Mouse (Mus musculus): Measurements from ENCODE around the gene Gm10358. TPM values are rescaled to one million over a fixed set of nuclear protein-coding genes. Genes with fewer than 3 reads are reported as not detected.
"Not testable (repeated sequence)": the region's sequence is repeated elsewhere in the genome, so short reads cannot be mapped to it uniquely, and the experiment has no call there.

The Gm10358 gene
- total RNA-seq (2014; rRNA removed) (1.6 and 2.1 TPM in 2 replicates), polyA plus RNA-seq (2015; fragmentation: Nextera tagmentation; extraction: Ambion mirVana) (0.22 TPM in 1 of 2 replicates, not detected in the other)

DNA sequence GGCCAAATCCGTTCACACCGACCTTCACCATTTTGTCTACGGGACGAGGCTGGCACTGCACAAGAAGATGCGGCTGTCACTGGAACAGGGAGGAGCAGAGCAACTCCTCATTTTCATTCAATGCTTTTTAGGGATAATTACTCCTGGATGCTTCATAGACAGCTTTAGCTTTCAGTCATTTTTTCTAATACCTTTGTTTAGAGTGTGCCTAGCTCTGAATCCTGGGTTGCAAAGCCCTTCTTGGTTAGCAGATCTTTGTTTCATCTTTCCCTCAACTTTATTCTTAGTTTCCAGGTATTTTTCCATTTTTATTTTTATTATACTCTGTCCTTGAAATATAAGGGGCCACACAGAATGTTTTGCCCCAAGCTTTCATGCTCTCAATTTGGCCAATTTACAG is at the start of gene Gm10358:
TSS of gene Gm10358 (minus strand) at position 101 of the 400 bp plus-strand sequence.
- WGBS = 98% methylated on average over 5 of the region's 5 CpGs

DNA sequence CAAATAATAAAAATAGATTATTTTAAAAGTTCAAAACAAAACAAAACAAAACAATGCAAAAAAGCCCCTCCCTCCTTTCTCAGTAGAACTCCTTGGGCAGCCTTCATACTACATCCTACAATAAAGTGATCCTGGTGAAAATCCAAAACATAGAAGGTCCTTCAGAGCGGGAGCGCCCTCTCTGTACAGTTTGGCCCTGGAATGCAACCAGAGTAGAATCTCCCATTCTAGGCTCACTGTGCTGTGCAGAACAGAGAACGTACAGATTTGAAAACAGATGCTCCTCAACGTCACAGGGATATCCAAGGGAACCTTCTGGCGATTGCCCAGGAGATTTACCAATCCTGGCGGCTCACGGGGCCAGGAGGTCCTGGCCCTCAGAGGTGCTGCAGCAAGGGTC is 42.0 kb upstream of the Gm10358 start, which contains the start of gene Iqcm:
TSS of gene Iqcm (plus strand) at position 301 of the 400 bp plus-strand sequence.
- no peak for ATAC-seq (ENCODE audit: low FRiP score)
- Histone ChIP-seq H3K27ac (ENCODE audit: low read depth, low read length) (no peak within 1 kb of the TSS), H3K4me2 (ENCODE audit: low read depth, low read length, poor library complexity, severe bottlenecking) (no peak within 1 kb of the TSS), H3K4me1 (ENCODE audit: insufficient read depth, low read length) (no peaks in the 10 kb centered on the region), H3K4me3 (ENCODE audit: low read depth, low read length) (no peak within 1 kb of the TSS), H3K9ac (replicated peaks; ENCODE audit: low read length, poor library complexity, severe bottlenecking) (no peak within 1 kb of the TSS), H3K36me3 (ENCODE audit: insufficient read depth, low read length) (no peaks in the 10 kb centered on the region), H3K27me3 (ENCODE audit: insufficient read depth, low read length) (no peaks in the 10 kb centered on the region), H3K9me3 (ENCODE audit: low read length) (no peaks in the 10 kb centered on the region)
- 96% methylated on average over 7 of the region's 7 CpGs for WGBS
- no peak for TF ChIP-seq CTCF (IDR thresholded peaks at IDR 0.05)
- no peak for DNase-seq (ENCODE audit: low spot score)

More for the DNA sequence above, at the start of gene Gm10358:
- H3K9me3 ChIP-seq (ENCODE audit: low read length) = no peaks in the 10 kb centered on the region
- no peaks in the 10 kb centered on the region for H3K27me3 ChIP-seq (ENCODE audit: insufficient read depth, low read length)
- no peaks in the 10 kb centered on the region for H3K4me1 ChIP-seq (ENCODE audit: insufficient read depth, low read length)
- DNase-seq (ENCODE audit: low spot score) (no peak), ATAC-seq (ENCODE audit: low FRiP score) (no peak)
- H3K4me3 ChIP-seq (ENCODE audit: low read depth, low read length) = no peak within 1 kb of the TSS
- H3K36me3 ChIP-seq (ENCODE audit: insufficient read depth, low read length) = no peaks in the 10 kb centered on the region
- H3K4me2 ChIP-seq (ENCODE audit: low read depth, low read length, poor library complexity, severe bottlenecking) = no peak within 1 kb of the TSS
- no peak within 1 kb of the TSS for H3K27ac ChIP-seq (ENCODE audit: low read depth, low read length)
- H3K9ac ChIP-seq (replicated peaks; ENCODE audit: low read length, poor library complexity, severe bottlenecking) = no peak within 1 kb of the TSS
- TF ChIP-seq CTCF (IDR thresholded peaks at IDR 0.05) = no peak

DNA sequence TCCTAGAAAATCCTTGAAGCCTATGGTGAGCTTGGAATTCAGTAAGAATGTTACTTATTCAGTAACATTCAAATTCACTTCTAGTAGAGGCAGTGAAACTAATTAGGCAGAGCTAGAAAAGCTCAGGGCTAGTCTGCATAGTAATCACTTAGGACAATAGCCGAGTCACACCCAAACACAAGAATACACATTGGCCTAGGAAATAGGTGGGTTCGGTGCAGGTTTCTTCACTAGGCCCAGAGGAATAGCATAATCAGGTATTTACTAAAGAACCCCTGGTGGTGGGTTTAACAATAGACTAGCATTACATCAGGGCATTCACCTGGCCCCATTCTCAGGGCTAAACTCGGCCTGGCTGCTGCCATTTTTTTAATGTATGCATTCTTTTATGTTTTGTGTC is 9.3 kb upstream of the Gm10358 start:
- 78% methylated on average over 3 of the region's 3 CpGs for WGBS

DNA sequence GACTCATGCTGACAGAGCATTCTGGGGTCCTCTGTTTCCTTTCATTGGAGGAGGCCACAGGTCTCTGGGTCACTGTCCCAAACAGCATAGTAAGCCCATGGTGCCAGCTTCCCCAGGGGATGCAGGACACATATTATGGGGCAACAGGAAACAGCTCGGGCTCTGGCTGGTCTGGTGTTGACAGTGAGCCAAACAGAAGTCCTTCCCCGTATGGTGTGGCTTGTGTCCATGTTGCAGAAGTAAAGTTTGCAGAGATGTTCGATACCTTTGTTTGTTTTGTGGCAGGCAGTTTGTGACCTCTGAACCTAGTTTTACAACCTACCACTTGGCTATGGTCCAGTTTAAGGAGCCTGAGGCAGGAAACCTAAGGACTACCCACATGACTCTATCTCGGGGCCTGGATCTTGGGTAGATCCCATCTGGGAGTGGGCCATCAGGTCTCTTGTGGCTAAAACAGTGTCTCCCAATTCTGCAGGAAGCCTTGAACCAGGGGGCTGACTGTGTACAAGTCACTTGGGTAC is 21.6 kb downstream of the Gm10358 start:
- no peaks in the 10 kb centered on the region for H3K36me3 ChIP-seq (ENCODE audit: insufficient read depth, low read length)
- no peak overlapping the region for H3K4me3 ChIP-seq (ENCODE audit: low read depth, low read length)
- H3K4me1 ChIP-seq (ENCODE audit: insufficient read depth, low read length) = no peaks in the 10 kb centered on the region
- H3K9ac ChIP-seq (replicated peaks; ENCODE audit: low read length, poor library complexity, severe bottlenecking) = no peak overlapping the region
- H3K4me2 ChIP-seq (ENCODE audit: low read depth, low read length, poor library complexity, severe bottlenecking) = no peak overlapping the region
- H3K27me3 ChIP-seq (ENCODE audit: insufficient read depth, low read length) = no peaks in the 10 kb centered on the region
- 94% methylated on average over 4 of the region's 4 CpGs for WGBS
- DNase-seq (ENCODE audit: low spot score) (no peak), ATAC-seq (ENCODE audit: low FRiP score) (no peak)
- H3K27ac ChIP-seq (ENCODE audit: low read depth, low read length) = no peak overlapping the region
- 0 out of 2 replicates have a peak, but pooled peaks cover 6% of the 10 kb centered on the region for H3K9me3 ChIP-seq (ENCODE audit: low read length)
- no peak for TF ChIP-seq CTCF (IDR thresholded peaks at IDR 0.05)

More for the DNA sequence above, 9.3 kb upstream of the Gm10358 start:
- H3K9ac ChIP-seq (replicated peaks; ENCODE audit: low read length, poor library complexity, severe bottlenecking); DNase-seq (ENCODE audit: low spot score); H3K9me3 ChIP-seq (ENCODE audit: low read length); ATAC-seq (ENCODE audit: low FRiP score); H3K27ac ChIP-seq (ENCODE audit: low read depth, low read length); H3K27me3 ChIP-seq (ENCODE audit: insufficient read depth, low read length); H3K36me3 ChIP-seq (ENCODE audit: insufficient read depth, low read length); H3K4me3 ChIP-seq (ENCODE audit: low read depth, low read length); H3K4me1 ChIP-seq (ENCODE audit: insufficient read depth, low read length); H3K4me2 ChIP-seq (ENCODE audit: low read depth, low read length, poor library complexity, severe bottlenecking): not testable (repeated sequence)

DNA sequence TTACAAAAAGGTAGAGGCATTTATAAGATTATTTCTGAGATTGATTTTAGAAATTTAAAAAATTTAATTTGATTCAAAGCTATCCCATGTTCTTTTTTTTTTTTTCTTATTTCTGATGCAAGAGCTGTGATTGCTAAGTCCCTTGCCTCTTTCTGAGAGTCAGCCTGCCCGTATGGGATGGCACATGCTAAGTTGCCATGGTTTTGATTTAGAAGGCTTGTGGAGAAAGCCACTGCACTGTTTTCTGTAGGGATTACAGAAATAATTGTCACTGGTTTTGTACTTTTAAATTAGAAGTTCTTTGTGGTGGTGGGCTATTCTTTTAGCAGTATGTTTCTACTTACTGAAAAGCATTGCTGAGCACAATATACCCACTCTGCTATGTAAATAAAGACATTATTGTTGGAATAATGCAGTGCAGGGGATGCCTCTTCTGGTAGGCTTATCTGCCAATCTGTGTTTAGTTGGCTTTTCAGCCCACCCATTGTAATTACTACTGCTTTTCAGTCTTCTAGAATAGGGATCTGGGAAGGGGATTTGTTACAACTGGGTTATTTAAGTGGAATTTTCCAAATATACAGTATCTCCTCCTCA is 30.8 kb downstream of the Gm10358 start:
- Histone ChIP-seq H3K4me2 (ENCODE audit: low read depth, low read length, poor library complexity, severe bottlenecking) (no peak overlapping the region), H3K9me3 (ENCODE audit: low read length) (no peaks in the 10 kb centered on the region), H3K36me3 (ENCODE audit: insufficient read depth, low read length) (no peaks in the 10 kb centered on the region), H3K4me3 (ENCODE audit: low read depth, low read length) (no peak overlapping the region), H3K27me3 (ENCODE audit: insufficient read depth, low read length) (no peaks in the 10 kb centered on the region), H3K9ac (replicated peaks; ENCODE audit: low read length, poor library complexity, severe bottlenecking) (no peak overlapping the region), H3K4me1 (ENCODE audit: insufficient read depth, low read length) (0 out of 2 replicates have a peak, but pooled peaks cover 3% of the 10 kb centered on the region), H3K27ac (ENCODE audit: low read depth, low read length) (no peak overlapping the region)
- TF ChIP-seq CTCF (IDR thresholded peaks at IDR 0.05) = no peak
- ATAC-seq (ENCODE audit: low FRiP score) = no peak
- DNase-seq (ENCODE audit: low spot score) = no peak
- WGBS = 19% methylated on average over 1 of the region's 1 CpGs

DNA sequence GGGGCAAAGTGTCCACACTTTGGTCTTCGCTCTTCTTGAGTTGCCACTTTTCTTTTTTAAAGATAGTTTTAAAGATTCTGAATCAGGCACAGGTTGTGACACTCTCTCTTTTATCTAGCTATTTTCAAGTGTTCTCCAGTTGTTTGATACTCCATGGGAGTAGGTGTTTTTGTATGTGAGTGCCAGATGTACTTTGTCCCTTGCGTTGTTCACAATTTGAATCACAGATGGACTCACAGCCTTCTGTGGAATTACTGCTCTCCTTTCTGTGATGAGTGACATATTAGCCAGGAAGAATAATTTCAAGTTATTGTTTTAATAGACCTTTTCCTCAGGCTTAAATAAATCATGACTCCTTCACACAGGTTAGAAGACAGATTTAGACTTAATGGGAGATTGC is 34.4 kb downstream of the Gm10358 start:
- no peak overlapping the region for H3K9ac ChIP-seq (replicated peaks; ENCODE audit: low read length, poor library complexity, severe bottlenecking)
- no peak overlapping the region for H3K27ac ChIP-seq (ENCODE audit: low read depth, low read length)
- H3K9me3 ChIP-seq (ENCODE audit: low read length) = no peaks in the 10 kb centered on the region
- H3K4me2 ChIP-seq (ENCODE audit: low read depth, low read length, poor library complexity, severe bottlenecking) = no peak overlapping the region
- 100% methylated on average over 2 of the region's 2 CpGs for WGBS
- H3K27me3 ChIP-seq (ENCODE audit: insufficient read depth, low read length) = no peaks in the 10 kb centered on the region
- no peaks in the 10 kb centered on the region for H3K36me3 ChIP-seq (ENCODE audit: insufficient read depth, low read length)
- H3K4me3 ChIP-seq (ENCODE audit: low read depth, low read length) = no peak overlapping the region
- no peak for DNase-seq (ENCODE audit: low spot score)
- ATAC-seq (ENCODE audit: low FRiP score) = no peak
- TF ChIP-seq CTCF (IDR thresholded peaks at IDR 0.05) = no peak
- H3K4me1 ChIP-seq (ENCODE audit: insufficient read depth, low read length) = 0 out of 2 replicates have a peak, but pooled peaks cover 3% of the 10 kb centered on the region

Other genes starting within 250 kb of the Gm10358 start
- gene Rasd2, start 192.6 kb downstream of the Gm10358 start, total RNA-seq (2014; rRNA removed) = 10.1 and 14.4 TPM in 2 replicates
- gene Rasd2, start 192.6 kb downstream of the Gm10358 start, polyA plus RNA-seq (2015; fragmentation: Nextera tagmentation; extraction: Ambion mirVana) = 4.5 and 5.5 TPM in 2 replicates
- gene Iqcm, start 42.1 kb upstream of the Gm10358 start, total RNA-seq (2014; rRNA removed) = 0.14 and 0.33 TPM in 2 replicates
- gene Iqcm, start 42.1 kb upstream of the Gm10358 start, polyA plus RNA-seq (2015; fragmentation: Nextera tagmentation; extraction: Ambion mirVana) = 0.16 TPM in 1 of 2 replicates, not detected in the other